Mouse (Mus musculus) layer of hippocampus, adult 9-10 months (tissue): ENCODE measurements around the gene Tet2.
"Not testable (repeated sequence)": the region's sequence is repeated elsewhere in the genome, so short reads cannot be mapped to it uniquely, and the experiment has no call there.

Experiments used
- DNase-seq: peaks from one replicate; pipeline ENCODE4 v3.0.0; 2022; ENCODE audit warnings: low spot score

Gene Tet2

GRCm38 (mm10) chr3:133544551-133545303 lies at the start of gene Tet2:
Gene Tet2 (minus strand): TSS chr3:133545139.
- no peak for DNase-seq

- not testable (repeated sequence) for DNase-seq
These were observed 48.1 kb upstream of the Tet2 start for GRCm38 (mm10) chr3:133592995-133593394.

GRCm38 (mm10) chr3:133590506-133591152 lies 45.7 kb upstream of the Tet2 start:
- no peak for DNase-seq

GRCm38 (mm10) chr3:133585010-133585409 lies 40.1 kb upstream of the Tet2 start:
- no peak for DNase-seq

GRCm38 (mm10) chr3:133583411-133584025 lies 38.6 kb upstream of the Tet2 start:
- DNase-seq: no peak

- no peak for DNase-seq
These were observed 38.0 kb upstream of the Tet2 start for GRCm38 (mm10) chr3:133582969-133583368.

GRCm38 (mm10) chr3:133582096-133582495 lies 37.2 kb upstream of the Tet2 start:
- DNase-seq: no peak

- no peak for DNase-seq
These were observed 36.6 kb upstream of the Tet2 start for GRCm38 (mm10) chr3:133581541-133581940.

- no peak for DNase-seq
These were observed 34.7 kb upstream of the Tet2 start for GRCm38 (mm10) chr3:133579671-133580070.

- DNase-seq: no peak
These were observed 34.2 kb upstream of the Tet2 start for GRCm38 (mm10) chr3:133579140-133579539.

- no peak for DNase-seq
These were observed 30.0 kb upstream of the Tet2 start for GRCm38 (mm10) chr3:133574969-133575368.

- DNase-seq: no peak
These were observed 27.0 kb upstream of the Tet2 start for GRCm38 (mm10) chr3:133571961-133572360.

GRCm38 (mm10) chr3:133563503-133564205 lies 18.7 kb upstream of the Tet2 start:
- DNase-seq: no peak

GRCm38 (mm10) chr3:133559413-133560114 lies 14.6 kb upstream of the Tet2 start:
- DNase-seq: no peak

- no peak for DNase-seq
These were observed 12.7 kb upstream of the Tet2 start for GRCm38 (mm10) chr3:133557602-133558001.

- no peak for DNase-seq
These were observed 12.2 kb upstream of the Tet2 start for GRCm38 (mm10) chr3:133557154-133557553.

GRCm38 (mm10) chr3:133555378-133555777 lies 10.4 kb upstream of the Tet2 start:
- no peak for DNase-seq

GRCm38 (mm10) chr3:133554552-133555067 lies 9.7 kb upstream of the Tet2 start:
- no peak for DNase-seq

- DNase-seq: no peak
These were observed 9.2 kb upstream of the Tet2 start for GRCm38 (mm10) chr3:133554092-133554491.

GRCm38 (mm10) chr3:133551941-133552340 lies 7.0 kb upstream of the Tet2 start:
- no peak for DNase-seq

- no peak for DNase-seq
These were observed 4.6 kb upstream of the Tet2 start for GRCm38 (mm10) chr3:133549385-133550170.
